Mouse (Mus musculus) spleen, adult 2 months (tissue): ENCODE measurements around the gene Cdh18.

Source experiments
- CTCF ChIP-seq: fragments of 200-500 bp; IDR thresholded peaks from 2 replicates; pipeline ENCODE4 v1.5.1; 2011; ENCODE audit warnings: mild to moderate bottlenecking, inconsistent platforms; ENCODE audit not compliant: insufficient read depth, insufficient read length, insufficient replicate concordance; ENCODE audit errors: extremely low read depth
- POLR2A ChIP-seq: fragments of 200-500 bp; IDR thresholded peaks from 2 replicates; pipeline ENCODE4 v1.6.1; 2011; ENCODE audit warnings: low read depth, low read length, inconsistent platforms

GRCm38 (mm10) chr15:23212068-23212467 lies 663.2 kb downstream of the Cdh18 start:
- TF ChIP-seq POLR2A, result no peak
- no peak for TF ChIP-seq CTCF
